Mouse (Mus musculus) megakaryocyte, embryonic 14.5 days (primary cell): ENCODE results near the gene Upk3a.

ENCODE experiments used
- FLI1 ChIP-seq: IDR thresholded peaks from 2 replicates; pipeline ENCODE4 v1.6.1; 2012; ENCODE audit warnings: low read length, inconsistent platforms, mixed read lengths
- GATA1 ChIP-seq: IDR thresholded peaks from 3 replicates; pipeline ENCODE4 v1.6.1; 2012; ENCODE audit warnings: mixed read lengths, low read length, inconsistent platforms, borderline replicate concordance

- no peak for TF ChIP-seq GATA1
- TF ChIP-seq FLI1 = no peak
These were observed 15.7 kb upstream of the Upk3a start for GRCm38 (mm10) chr15:85000984-85001982.
